Mouse (Mus musculus) heart, postnatal 4 days (tissue): Measurements from ENCODE around the gene Trpm2. TPM values are rescaled to one million over a fixed set of nuclear protein-coding genes. Genes with fewer than 3 reads are reported as not detected.
"Not testable (repeated sequence)": the region's sequence is repeated elsewhere in the genome, so short reads cannot be mapped to it uniquely, and the experiment has no call there.

ENCODE experiments used
- DNase-seq: peaks from one replicate; pipeline ENCODE4 v3.0.0; 2021
- total RNA-seq, 2 experiments: library from RNA; stranded (reverse); gene quantifications; 2 replicates each; pipeline ENCODE4 v1.2.3; 2021

The Trpm2 gene
- total RNA-seq: 1 to 10 TPM in 1 of 2 experiments, under 1 TPM in 1; 0.33 to 1.0 TPM

GRCm38 (mm10) chr10:77970481-77970880, at the start of gene Trpm2:
Trpm2 (minus strand) TSS chr10:77970563.
- DNase-seq: no peak

- DNase-seq: not testable (repeated sequence)
Observed at GRCm38 (mm10) chr10:78019984-78020383, 49.6 kb upstream of the Trpm2 start.

GRCm38 (mm10) chr10:78019291-78019690, 48.9 kb upstream of the Trpm2 start:
- no peak for DNase-seq

- peak; percentile 89 for DNase-seq
Observed at GRCm38 (mm10) chr10:78018797-78019203, 48.4 kb upstream of the Trpm2 start.

- no peak for DNase-seq
Observed at GRCm38 (mm10) chr10:78016366-78016765, 46.0 kb upstream of the Trpm2 start.

GRCm38 (mm10) chr10:78015489-78015888, 45.1 kb upstream of the Trpm2 start:
- DNase-seq: no peak

GRCm38 (mm10) chr10:78012661-78013495, 42.5 kb upstream of the Trpm2 start:
- no peak for DNase-seq

GRCm38 (mm10) chr10:78011116-78011515, 40.8 kb upstream of the Trpm2 start:
- DNase-seq: not testable (repeated sequence)

GRCm38 (mm10) chr10:78010335-78010734, 40.0 kb upstream of the Trpm2 start:
- no peak for DNase-seq

GRCm38 (mm10) chr10:78009945-78010293, 39.6 kb upstream of the Trpm2 start, which contains the start of gene Pfkl:
Pfkl (minus strand) TSS chr10:78010083.
- no peak for DNase-seq

- peak; percentile 97 for DNase-seq
Observed at GRCm38 (mm10) chr10:78009184-78009944, 39.0 kb upstream of the Trpm2 start.

- DNase-seq: no peak
Observed at GRCm38 (mm10) chr10:78008169-78008568, 37.8 kb upstream of the Trpm2 start.

- DNase-seq: no peak
Observed at GRCm38 (mm10) chr10:78007203-78007602, 36.8 kb upstream of the Trpm2 start.

- DNase-seq: no peak
Observed at GRCm38 (mm10) chr10:78005791-78006438, 35.6 kb upstream of the Trpm2 start.

GRCm38 (mm10) chr10:78004479-78005100, 34.2 kb upstream of the Trpm2 start:
- no peak for DNase-seq

GRCm38 (mm10) chr10:78002316-78002715, 32.0 kb upstream of the Trpm2 start:
- DNase-seq: no peak

GRCm38 (mm10) chr10:78001796-78002195, 31.4 kb upstream of the Trpm2 start:
- peak; percentile 52 for DNase-seq

GRCm38 (mm10) chr10:78000200-78000599, 29.8 kb upstream of the Trpm2 start:
- no peak for DNase-seq

GRCm38 (mm10) chr10:77995639-77996038, 25.3 kb upstream of the Trpm2 start:
- DNase-seq: no peak

- no peak for DNase-seq
Observed at GRCm38 (mm10) chr10:77985775-77986174, 15.4 kb upstream of the Trpm2 start.

GRCm38 (mm10) chr10:77984660-77985059, 14.3 kb upstream of the Trpm2 start:
- peak; percentile 83 for DNase-seq
